Mouse (Mus musculus) liver, embryonic 14.5 days (tissue): ENCODE measurements around the gene Upk1a.

Experiments used
- CTCF ChIP-seq: IDR thresholded peaks from 2 replicates; pipeline ENCODE4 v1.5.1; 2016; ENCODE audit warnings: antibody characterized with exemption, low read depth, control low read depth
- EP300 ChIP-seq: IDR thresholded peaks from 2 replicates; pipeline ENCODE4 v1.6.1; 2016; ENCODE audit warnings: antibody characterized with exemption, low read depth

DNA sequence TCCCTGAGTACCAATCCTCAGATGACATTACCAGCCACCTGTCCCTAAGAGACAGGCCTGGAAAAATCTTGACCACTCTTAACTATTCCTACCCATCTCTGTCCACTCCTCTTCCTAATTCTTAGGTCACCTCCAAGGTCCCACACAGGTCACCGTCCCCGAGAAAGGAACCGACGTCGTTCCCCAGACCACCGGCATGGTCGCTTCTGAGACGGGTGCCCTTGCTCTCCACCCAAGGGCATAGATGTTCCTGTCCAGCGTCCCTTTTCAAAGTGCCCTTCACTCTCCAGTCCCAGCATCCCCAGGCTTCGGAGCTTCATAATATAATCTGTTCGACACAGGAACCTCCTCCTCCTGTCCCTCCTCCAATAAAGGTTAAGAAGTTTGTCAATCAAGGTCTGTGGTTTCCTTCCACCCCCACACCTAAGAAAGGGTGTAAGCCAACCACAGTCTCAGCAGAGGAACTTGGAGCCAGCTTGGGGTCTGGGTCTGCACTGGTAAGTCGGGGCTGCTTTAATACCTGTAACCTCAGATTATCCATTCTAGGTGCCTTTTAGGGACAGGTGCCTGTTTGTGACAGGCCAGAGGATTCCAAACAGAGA, 47.6 kb downstream of the Upk1a start, which contains the start of gene Igflr1:
- TF ChIP-seq CTCF (no peak), EP300 (no peak)
